Mouse (Mus musculus) lung, postnatal 0 days (tissue): Measurements from ENCODE around the gene Gtf2h2. TPM values are rescaled to one million over a fixed set of nuclear protein-coding genes. Genes with fewer than 3 reads are reported as not detected.

ENCODE experiments used
- ATAC-seq: fragments of 200-750 bp; cut with Nextera tagmentation; 2 replicates; pipeline ENCODE4 v1.8.0; 2017; ENCODE audit warnings: moderate library complexity
- DNase-seq: peaks from one replicate; pipeline ENCODE4 v3.0.0-alpha.2; 2016; ENCODE audit warnings: low spot score
- H3K27ac ChIP-seq: fragments of 300-500 bp; sonication (generic); 2 replicates; pipeline ENCODE4 v1.5.1; 2014; ENCODE audit warnings: antibody characterized with exemption, mild to moderate bottlenecking, low read length, mixed read lengths
- H3K27me3 ChIP-seq: fragments of 300-500 bp; sonication (generic); replicated peaks from 2 replicates; pipeline ENCODE4 v1.6.1; 2014; ENCODE audit warnings: low read length, mixed read lengths; ENCODE audit not compliant: insufficient read depth
- H3K36me3 ChIP-seq: fragments of 300-500 bp; sonication (generic); 2 replicates; pipeline ENCODE4 v1.6.1; 2014; ENCODE audit warnings: low read length, mixed read lengths; ENCODE audit not compliant: insufficient read depth
- H3K4me1 ChIP-seq: fragments of 300-500 bp; sonication (generic); 2 replicates; pipeline ENCODE4 v1.6.1; 2014; ENCODE audit warnings: antibody characterized with exemption, low read depth, low read length, mixed read lengths; ENCODE audit not compliant: insufficient read depth
- H3K4me2 ChIP-seq: fragments of 300-500 bp; sonication (generic); replicated peaks from 2 replicates; pipeline ENCODE4 v1.6.1; 2014; ENCODE audit warnings: low read depth, mild to moderate bottlenecking, low read length, moderate library complexity, mixed read lengths
- H3K4me3 ChIP-seq: fragments of 300-500 bp; sonication (generic); 2 replicates; pipeline ENCODE4 v1.5.1; 2014; ENCODE audit warnings: low read depth, low read length
- H3K9ac ChIP-seq: fragments of 300-500 bp; sonication (generic); replicated peaks from 2 replicates; pipeline ENCODE4 v1.6.1; 2014; ENCODE audit warnings: low read depth, mild to moderate bottlenecking
- H3K9me3 ChIP-seq: fragments of 300-500 bp; sonication (generic); 2 replicates; pipeline ENCODE4 v1.6.1; 2016; ENCODE audit warnings: low read length, mixed read lengths
- CTCF ChIP-seq: IDR thresholded peaks from 2 replicates; pipeline ENCODE4 v1.5.1; 2016; ENCODE audit warnings: antibody characterized with exemption, mild to moderate bottlenecking
- EP300 ChIP-seq: IDR thresholded peaks from 2 replicates; pipeline ENCODE4 v1.6.1; 2016; ENCODE audit warnings: antibody characterized with exemption, mild to moderate bottlenecking, control low read depth
- WGBS: fragments of 180-500 bp; shearing (Covaris S2); extraction: QIAGEN DNeasy Blood & Tissue Kit; methylation state at CpG from one replicate; pipeline ENCODE4 v1.1.7; 2014; 5-methylcytosine and 5-hydroxymethylcytosine counted together
- polyA plus RNA-seq: library from polyadenylated mRNA; unstranded; fragments of >200 nt; fragmentation: Nextera tagmentation; extraction: Ambion mirVana; gene quantifications from 2 replicates; pipeline ENCODE4 v1.2.1, GENCODE M21; 2015

The Gtf2h2 gene
- polyA plus RNA-seq, 1 experiment from 2014 or later: 22.9 TPM

DNA sequence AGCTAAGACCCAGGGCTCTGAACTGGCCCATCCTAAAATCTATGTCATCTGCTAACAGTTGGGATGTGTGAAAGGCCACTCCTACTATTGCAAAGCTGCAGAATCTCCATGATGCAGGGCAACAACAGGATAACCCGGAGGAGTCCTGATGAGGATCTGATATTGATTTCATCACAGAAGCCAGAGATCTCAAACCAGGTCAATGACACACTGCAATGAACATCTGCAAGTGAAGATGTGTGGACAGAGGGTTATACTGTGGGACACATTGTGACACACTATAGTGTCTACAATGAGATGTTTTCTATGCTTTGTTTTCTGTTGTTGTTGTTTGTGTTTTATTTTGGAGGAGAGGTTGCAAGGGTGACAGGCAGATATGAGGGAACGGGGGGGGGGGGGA, 31.3 kb upstream of the Gtf2h2 start:
- no peaks in the 10 kb centered on the region for H3K36me3 ChIP-seq
- TF ChIP-seq EP300 (no peak), CTCF (no peak)
- ATAC-seq (no peak), DNase-seq (no peak)
- H3K27ac ChIP-seq: no peak overlapping the region
- no peak overlapping the region for H3K9ac ChIP-seq
- H3K4me1 ChIP-seq: no peaks in the 10 kb centered on the region
- WGBS: 72% methylated on average over 2 of the region's 2 CpGs
- H3K9me3 ChIP-seq: no peaks in the 10 kb centered on the region
- no peak overlapping the region for H3K4me2 ChIP-seq
- H3K27me3 ChIP-seq: no peaks in the 10 kb centered on the region
- H3K4me3 ChIP-seq: no peak overlapping the region

- WGBS: 78% methylated on average over 9 of the region's 9 CpGs
- Histone ChIP-seq H3K4me1 (no peaks in the 10 kb centered on the region), H3K9ac (no peak overlapping the region), H3K4me2 (no peak overlapping the region), H3K36me3 (no peaks in the 10 kb centered on the region), H3K9me3 (no peaks in the 10 kb centered on the region), H3K27ac (no peak overlapping the region), H3K4me3 (no peak overlapping the region), H3K27me3 (no peaks in the 10 kb centered on the region)
- ATAC-seq: no peak
- no peak for DNase-seq
- TF ChIP-seq CTCF: no peak
- no peak for TF ChIP-seq EP300
Measured at GRCm38 (mm10) chr13:100521724-100522591, 29.6 kb upstream of the Gtf2h2 start.

DNA sequence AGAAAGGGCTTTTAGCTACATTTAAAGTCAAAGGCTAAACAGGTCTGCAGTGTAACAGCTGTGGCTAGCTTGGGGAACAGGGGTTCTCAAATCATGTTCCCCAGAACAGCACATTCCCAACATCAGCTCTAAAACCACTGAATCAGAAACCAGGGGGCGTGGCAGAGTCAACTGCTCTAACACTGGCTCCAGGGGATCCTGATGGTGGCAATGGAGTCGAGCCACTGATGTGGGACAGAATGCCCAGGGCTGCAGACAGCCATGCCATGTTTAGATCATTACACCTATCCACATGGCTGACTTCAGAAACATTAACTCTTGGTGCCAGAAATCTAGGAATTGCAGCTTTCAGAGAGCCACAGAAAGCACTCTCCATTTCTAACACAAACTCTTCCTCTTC, 26.8 kb upstream of the Gtf2h2 start:
- TF ChIP-seq CTCF (no peak), EP300 (no peak)
- H3K27me3 ChIP-seq: no peaks in the 10 kb centered on the region
- H3K4me1 ChIP-seq: no peaks in the 10 kb centered on the region
- H3K9me3 ChIP-seq: no peaks in the 10 kb centered on the region
- ATAC-seq (no peak), DNase-seq (no peak)
- H3K9ac ChIP-seq: no peak overlapping the region
- no peaks in the 10 kb centered on the region for H3K36me3 ChIP-seq
- H3K4me2 ChIP-seq: no peak overlapping the region
- no peak overlapping the region for H3K27ac ChIP-seq
- WGBS: 78% methylated on average over 2 of the region's 2 CpGs
- no peak overlapping the region for H3K4me3 ChIP-seq

DNA sequence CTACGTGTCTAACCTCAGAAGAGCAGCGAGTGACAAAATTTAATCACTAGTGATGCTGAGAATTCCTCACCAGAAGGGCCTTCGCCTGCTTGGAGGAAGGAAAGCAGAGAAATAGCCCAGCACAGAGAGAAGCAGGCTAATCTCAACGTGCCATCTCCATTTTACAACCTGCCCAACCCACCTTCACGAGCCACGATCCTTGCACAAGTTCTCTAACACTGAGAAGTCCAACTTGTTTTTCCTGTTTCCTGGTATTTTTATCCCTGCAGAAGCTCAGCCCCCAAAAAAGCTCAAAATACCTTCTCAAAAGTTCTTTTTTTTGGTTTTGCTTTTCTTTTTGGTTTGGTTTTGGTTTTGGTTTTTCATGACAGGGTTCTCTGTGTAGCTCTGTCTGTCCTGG, 25.8 kb upstream of the Gtf2h2 start:
- 51% methylated on average over 6 of the region's 6 CpGs for WGBS
- Histone ChIP-seq H3K4me3 (no peak overlapping the region), H3K4me1 (no peaks in the 10 kb centered on the region), H3K9me3 (no peaks in the 10 kb centered on the region), H3K9ac (no peak overlapping the region), H3K4me2 (no peak overlapping the region), H3K36me3 (no peaks in the 10 kb centered on the region), H3K27me3 (no peaks in the 10 kb centered on the region), H3K27ac (0 out of 2 replicates have a peak overlapping the region, but pooled peaks have one; percentile 32)
- peak; percentile 82 for DNase-seq
- ATAC-seq: peak; percentile 47
- TF ChIP-seq EP300 (peak; percentile 47; the same call in 1 of the 2 replicates), CTCF (no peak)

DNA sequence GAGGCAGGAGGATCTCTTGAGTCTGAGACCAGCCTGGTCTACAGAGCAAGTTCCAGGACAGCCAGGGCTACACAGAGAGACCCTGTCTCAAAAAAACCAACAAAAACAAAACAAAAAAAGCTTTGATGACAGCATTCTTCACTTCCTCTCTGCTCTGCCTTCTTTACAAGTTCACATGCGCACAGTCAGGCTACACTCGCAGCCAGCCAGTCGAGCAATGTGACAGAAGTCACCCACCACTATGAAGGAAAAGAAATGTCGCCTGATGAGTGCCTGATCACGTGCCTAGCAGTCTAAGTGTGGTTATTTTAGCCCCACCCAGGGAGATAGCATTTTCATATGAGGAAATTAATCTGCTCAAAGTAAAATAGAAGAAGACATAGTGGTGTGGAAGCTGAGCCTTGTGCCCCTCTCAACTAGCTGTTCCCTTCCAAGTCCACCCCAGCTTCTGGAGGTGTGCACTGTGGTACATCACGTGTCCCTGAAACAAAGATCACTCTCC, 25.3 kb upstream of the Gtf2h2 start:
- no peak overlapping the region for H3K4me3 ChIP-seq
- no peak for ATAC-seq
- no peaks in the 10 kb centered on the region for H3K4me1 ChIP-seq
- no peaks in the 10 kb centered on the region for H3K27me3 ChIP-seq
- H3K9ac ChIP-seq: no peak overlapping the region
- H3K27ac ChIP-seq: peak overlapping the region; percentile 32; the same call in 1 of the 2 replicates
- TF ChIP-seq CTCF: no peak
- H3K4me2 ChIP-seq: no peak overlapping the region
- WGBS: 58% methylated on average over 6 of the region's 6 CpGs
- no peaks in the 10 kb centered on the region for H3K36me3 ChIP-seq
- no peaks in the 10 kb centered on the region for H3K9me3 ChIP-seq
- no peak for DNase-seq

- Histone ChIP-seq H3K27ac (peak overlapping the region; percentile 33; the same call in 1 of the 2 replicates), H3K27me3 (no peaks in the 10 kb centered on the region), H3K4me2 (0 out of 2 replicates have a peak overlapping the region, but pooled peaks have one; percentile 9), H3K36me3 (no peaks in the 10 kb centered on the region), H3K4me3 (no peak overlapping the region), H3K9ac (no peak overlapping the region), H3K4me1 (peaks cover 5% of the 10 kb centered on the region; the same call in 1 of the 2 replicates), H3K9me3 (no peaks in the 10 kb centered on the region)
- no peak for TF ChIP-seq CTCF
- peak; percentile 73 for TF ChIP-seq EP300
- peak; percentile 61 for DNase-seq
- ATAC-seq: peak; percentile 81
- WGBS: 50% methylated on average over 12 of the region's 12 CpGs
Measured at GRCm38 (mm10) chr13:100516213-100517105, 24.1 kb upstream of the Gtf2h2 start.
